Mouse (Mus musculus): Measurements from ENCODE around the gene 1700011L22Rik.

GRCm38 (mm10) chr8:79222106-79222751, 26.1 kb downstream of the 1700011L22Rik start:
- no peak for TF ChIP-seq CTCF (IDR thresholded peaks at IDR 0.05; ENCODE audit: extremely low read depth, insufficient read depth, low read length)
- no peak for TF ChIP-seq POLR2A (IDR thresholded peaks at IDR 0.05; ENCODE audit: extremely low read depth, insufficient read depth, low read length)
